Mouse (Mus musculus): ENCODE measurements around the gene Map3k1.

GRCm38 (mm10) chr13:111808387-111808636, 481 bp downstream of the Map3k1 start:
- TF ChIP-seq POLR2A (IDR thresholded peaks at IDR 0.05; ENCODE audit: borderline replicate concordance, low read depth, low read length) = no peak
- TF ChIP-seq CTCF (IDR thresholded peaks at IDR 0.05; ENCODE audit: low read depth, low read length) = no peak

Measured in bone marrow macrophage, adult 2 months (primary cell).